Mouse (Mus musculus) forebrain, embryonic 10.5 days (tissue): Measurements from ENCODE around the gene Cyth2. TPM values are rescaled to one million over a fixed set of nuclear protein-coding genes. Genes with fewer than 3 reads are reported as not detected.
A peak's percentile ranks its signal among the peaks of the same experiment; 100 is the strongest.

Experiments
- DNase-seq: peaks from one replicate; pipeline ENCODE4 v3.0.0-alpha.2; 2017; ENCODE audit warnings: low spot score; ENCODE audit errors: extremely low spot score
- H3K27ac ChIP-seq: fragments of 300-500 bp; sonication (generic); 2 replicates; pipeline ENCODE4 v1.5.1; 2016; ENCODE audit warnings: mild to moderate bottlenecking
- H3K27me3 ChIP-seq: fragments of 300-500 bp; sonication (generic); 2 replicates; pipeline ENCODE4 v1.6.1; 2016; ENCODE audit warnings: mild to moderate bottlenecking; ENCODE audit not compliant: poor library complexity, severe bottlenecking
- H3K36me3 ChIP-seq: fragments of 300-500 bp; sonication (generic); replicated peaks from 2 replicates; pipeline ENCODE4 v1.6.1; 2016; ENCODE audit warnings: mild to moderate bottlenecking, moderate library complexity
- H3K4me1 ChIP-seq: fragments of 300-500 bp; sonication (generic); 2 replicates; pipeline ENCODE4 v1.6.1; 2016
- H3K4me3 ChIP-seq: fragments of 300-500 bp; sonication (generic); 2 replicates; pipeline ENCODE4 v1.5.1; 2016; ENCODE audit warnings: mild to moderate bottlenecking, moderate library complexity
- H3K9me3 ChIP-seq: fragments of 300-500 bp; sonication (generic); 2 replicates; pipeline ENCODE4 v1.6.1; 2016; ENCODE audit warnings: mild to moderate bottlenecking, moderate library complexity
- WGBS: fragments of 180-500 bp; shearing (Covaris S2); methylation state at CpG from one replicate; pipeline ENCODE4 v1.1.7; 2016; 5-methylcytosine and 5-hydroxymethylcytosine counted together
- polyA plus RNA-seq: library from polyadenylated mRNA; unstranded; fragments of >200 nt; fragmentation: Nextera tagmentation; extraction: Ambion mirVana; gene quantifications from 2 replicates; pipeline ENCODE4 v1.2.1, GENCODE M21; 2016

The Cyth2 gene
- polyA plus RNA-seq, 1 experiment from 2014 or later: 132 TPM

DNA sequence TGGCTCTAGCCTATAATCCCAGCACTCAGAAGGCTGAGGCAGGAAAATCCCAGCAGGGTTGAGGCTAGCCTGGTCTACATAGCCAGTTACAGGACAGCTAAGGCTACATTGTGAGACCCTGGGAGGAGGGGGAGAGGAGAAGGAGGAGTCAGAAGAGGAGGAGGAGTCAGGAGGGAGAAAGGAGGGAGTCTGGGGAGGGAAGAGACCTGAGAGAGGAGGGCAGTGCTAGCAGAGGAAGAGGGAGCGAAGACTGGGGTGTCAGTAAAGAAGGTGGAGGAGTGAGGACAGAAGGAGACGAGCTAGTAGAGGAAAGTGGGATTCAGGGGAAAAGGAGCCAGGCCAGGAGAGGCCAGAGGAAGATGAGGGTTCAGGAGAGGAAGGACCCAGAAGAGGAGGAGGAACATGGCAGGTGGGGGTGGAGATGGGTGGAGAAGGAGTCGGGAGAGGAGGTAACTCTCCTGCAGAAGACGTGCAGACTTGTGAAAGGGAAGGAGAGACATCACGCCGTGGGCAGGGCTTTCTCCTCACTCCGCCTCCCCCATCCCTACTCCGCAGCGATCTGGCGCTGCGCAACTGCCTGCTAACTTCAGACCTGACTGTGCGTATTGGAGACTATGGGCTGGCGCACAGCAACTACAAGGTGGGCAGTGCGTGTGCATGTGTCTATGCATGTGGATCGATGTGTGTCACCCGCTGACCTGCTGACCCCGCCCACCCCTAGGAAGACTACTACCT, 22.5 kb downstream of the Cyth2 start:
- peaks cover 55% of the 10 kb centered on the region for H3K27me3 ChIP-seq
- 79% methylated on average over 17 of the region's 17 CpGs for WGBS
- H3K9me3 ChIP-seq: peaks cover 5% of the 10 kb centered on the region; the same call in 1 of the 2 replicates
- no peak for DNase-seq
- H3K36me3 ChIP-seq: peaks cover 97% of the 10 kb centered on the region
- no peak overlapping the region for H3K27ac ChIP-seq
- H3K4me1 ChIP-seq: peaks cover 16% of the 10 kb centered on the region
- H3K4me3 ChIP-seq: no peak overlapping the region

DNA sequence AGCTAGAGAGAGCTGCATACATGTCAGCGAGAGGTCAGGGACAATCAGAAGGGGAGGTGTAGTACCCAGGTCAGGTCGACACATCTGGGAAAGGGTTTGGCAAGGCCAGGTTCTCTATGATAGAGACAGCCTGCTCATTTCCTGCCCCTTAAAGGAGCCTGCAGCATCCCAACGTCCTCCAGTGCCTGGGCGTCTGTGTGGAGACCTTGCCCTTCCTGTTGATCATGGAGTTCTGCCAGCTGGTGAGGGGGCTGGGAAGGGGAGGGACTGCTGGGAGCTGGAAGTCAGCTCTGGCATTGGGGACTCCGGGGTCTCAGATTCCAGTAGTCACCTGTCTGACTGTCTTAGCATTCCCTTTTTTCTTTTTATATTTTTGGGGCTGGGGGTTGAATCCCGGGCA, 23.7 kb downstream of the Cyth2 start:
- H3K36me3 ChIP-seq: peaks cover 86% of the 10 kb centered on the region
- DNase-seq: no peak
- peaks cover 52% of the 10 kb centered on the region for H3K27me3 ChIP-seq
- H3K27ac ChIP-seq: no peak overlapping the region
- H3K4me1 ChIP-seq: peaks cover 25% of the 10 kb centered on the region
- no peak overlapping the region for H3K4me3 ChIP-seq
- peaks cover 5% of the 10 kb centered on the region; the same call in 1 of the 2 replicates for H3K9me3 ChIP-seq
- WGBS: 86% methylated on average over 6 of the region's 6 CpGs

DNA sequence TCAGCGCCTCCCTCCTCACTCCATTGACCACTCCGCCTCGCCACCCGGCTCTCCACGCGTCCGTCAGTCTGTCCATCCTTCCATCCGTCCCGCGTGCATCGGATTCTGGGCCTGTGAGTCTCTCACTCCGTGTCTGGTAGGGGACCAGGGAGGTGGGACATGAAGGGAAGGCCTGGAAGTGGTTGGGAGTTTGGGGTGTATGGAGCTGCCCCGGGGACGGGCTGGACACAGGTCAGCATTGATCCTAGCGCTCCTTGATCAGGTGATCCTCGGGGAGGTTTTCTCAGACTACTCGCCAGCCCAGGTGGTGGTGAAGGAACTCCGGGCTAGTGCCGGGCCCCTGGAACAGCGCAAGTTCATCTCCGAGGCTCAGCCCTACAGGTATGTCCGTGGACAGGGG, 26.7 kb downstream of the Cyth2 start:
- WGBS: 89% methylated on average over 22 of the region's 22 CpGs
- peak overlapping the region; percentile 94; the same call in 1 of the 2 replicates for H3K27ac ChIP-seq

DNA sequence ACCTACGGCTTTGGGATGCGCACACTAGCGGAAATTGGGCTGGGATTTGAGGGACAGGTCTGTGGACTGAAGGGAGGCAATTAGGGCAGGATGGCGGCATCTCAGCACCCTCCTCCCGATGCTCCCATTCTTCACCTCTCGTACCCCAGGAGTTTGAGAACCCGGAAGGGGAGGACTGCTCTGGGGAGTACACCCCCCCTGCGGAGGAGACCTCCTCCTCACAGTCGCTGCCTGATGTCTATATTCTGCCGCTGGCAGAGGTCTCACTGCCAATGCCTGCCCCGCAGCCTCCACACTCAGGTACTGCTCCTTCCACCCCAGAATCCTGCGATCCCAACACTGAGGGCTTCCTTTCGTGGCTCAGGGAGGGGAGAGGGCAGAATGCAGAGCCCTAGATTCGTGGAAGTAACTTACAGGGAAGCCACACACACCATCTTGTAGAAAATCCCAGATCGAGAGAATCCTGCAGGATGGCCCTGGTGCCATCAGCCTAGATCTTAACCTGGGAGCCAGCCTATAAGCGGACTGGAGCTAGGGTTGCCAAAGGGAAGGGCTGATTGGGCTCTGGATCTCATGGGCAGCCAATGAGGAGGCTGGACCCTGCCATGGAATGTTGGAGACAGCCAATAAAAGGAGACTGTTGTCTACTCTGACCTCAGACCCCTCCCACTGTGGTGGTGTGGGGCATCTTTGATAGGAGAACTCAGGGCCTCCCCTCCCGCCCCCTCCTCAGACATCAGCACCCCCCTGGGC, 27.5 kb downstream of the Cyth2 start:
- Histone ChIP-seq H3K9me3 (peaks cover 5% of the 10 kb centered on the region; the same call in 1 of the 2 replicates), H3K27me3 (peaks cover 44% of the 10 kb centered on the region), H3K4me1 (peaks cover 48% of the 10 kb centered on the region), H3K4me3 (peak overlapping the region; percentile 95), H3K36me3 (peaks cover 47% of the 10 kb centered on the region), H3K27ac (peak overlapping the region; percentile 94)
- WGBS: 7% methylated on average over 17 of the region's 17 CpGs
- DNase-seq: peak; percentile 58

More for the DNA sequence above, 26.7 kb downstream of the Cyth2 start:
- Histone ChIP-seq H3K4me3 (peak overlapping the region; percentile 95), H3K36me3 (peaks cover 55% of the 10 kb centered on the region), H3K4me1 (peaks cover 48% of the 10 kb centered on the region), H3K27me3 (peaks cover 44% of the 10 kb centered on the region), H3K9me3 (peaks cover 5% of the 10 kb centered on the region; the same call in 1 of the 2 replicates)
- no peak for DNase-seq

DNA sequence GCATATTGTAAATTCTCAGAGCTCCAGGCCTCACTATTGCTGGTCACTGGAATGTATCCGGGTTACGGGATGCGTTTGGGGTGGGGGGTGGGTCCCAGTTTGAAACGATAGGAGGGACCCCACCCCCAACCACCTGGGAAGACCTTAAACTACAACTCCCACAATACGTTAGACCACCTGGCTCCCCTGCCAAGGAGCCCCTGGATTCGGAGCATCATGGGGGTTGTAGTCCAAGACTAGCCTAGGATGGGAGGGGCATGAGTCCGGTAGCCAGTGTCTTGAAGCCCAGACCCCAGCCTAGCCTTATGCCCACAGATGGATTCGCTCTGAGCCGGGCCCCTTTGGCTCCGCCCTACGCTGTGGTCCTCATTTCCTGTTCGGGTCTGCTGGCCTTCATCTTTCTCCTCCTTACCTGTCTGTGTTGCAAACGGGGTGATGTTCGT, 28.2 kb downstream of the Cyth2 start:
- peak; percentile 77 for DNase-seq
- Histone ChIP-seq H3K4me3 (peak overlapping the region; percentile 95), H3K9me3 (peaks cover 5% of the 10 kb centered on the region; the same call in 1 of the 2 replicates), H3K27me3 (peaks cover 45% of the 10 kb centered on the region), H3K36me3 (peaks cover 40% of the 10 kb centered on the region), H3K27ac (peak overlapping the region; percentile 94), H3K4me1 (peaks cover 48% of the 10 kb centered on the region)
- under 1% methylated on average over 14 of the region's 14 CpGs for WGBS

DNA sequence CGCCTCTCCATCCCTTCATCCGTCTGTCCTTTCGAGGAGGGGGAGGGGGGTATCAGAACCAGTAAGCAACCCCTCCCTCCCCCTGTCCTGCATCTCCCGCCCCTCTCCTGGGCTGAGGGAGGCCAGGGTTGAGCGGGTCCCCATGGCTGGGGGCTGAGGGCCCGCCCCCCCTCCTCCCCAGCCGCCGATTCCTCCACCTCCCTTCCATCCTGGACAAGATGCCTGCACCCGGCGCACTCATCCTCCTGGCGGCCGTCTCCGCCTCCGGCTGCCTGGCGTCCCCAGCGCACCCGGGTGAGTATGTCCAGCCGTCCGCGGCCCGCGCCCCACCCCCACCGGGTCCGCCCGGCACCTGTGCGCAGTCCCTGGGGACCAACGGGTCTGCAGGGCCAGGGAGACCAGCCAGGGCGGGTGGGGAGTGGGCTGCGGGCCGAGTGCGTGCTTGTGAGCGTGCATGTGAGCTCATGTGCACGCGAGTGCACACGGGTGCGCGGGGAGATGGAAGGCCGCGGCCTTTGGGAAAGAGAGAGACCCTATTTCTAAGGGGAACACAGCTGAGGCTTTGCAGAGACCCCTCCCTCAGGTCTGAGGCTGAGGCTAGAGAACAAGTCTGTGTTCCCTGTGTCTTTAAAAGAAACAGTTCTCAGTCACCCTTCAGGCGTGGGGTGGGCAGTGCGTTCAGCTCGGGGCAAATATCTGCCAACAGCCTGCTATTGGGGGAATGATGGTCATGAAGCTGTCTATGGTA, 28.8 kb downstream of the Cyth2 start:
- Histone ChIP-seq H3K9me3 (peaks cover 5% of the 10 kb centered on the region; the same call in 1 of the 2 replicates), H3K27me3 (peaks cover 51% of the 10 kb centered on the region), H3K4me1 (peaks cover 48% of the 10 kb centered on the region), H3K36me3 (peaks cover 34% of the 10 kb centered on the region), H3K27ac (peak overlapping the region; percentile 94), H3K4me3 (peak overlapping the region; percentile 95)
- DNase-seq: no peak
- 1% methylated on average over 40 of the region's 42 CpGs for WGBS

DNA sequence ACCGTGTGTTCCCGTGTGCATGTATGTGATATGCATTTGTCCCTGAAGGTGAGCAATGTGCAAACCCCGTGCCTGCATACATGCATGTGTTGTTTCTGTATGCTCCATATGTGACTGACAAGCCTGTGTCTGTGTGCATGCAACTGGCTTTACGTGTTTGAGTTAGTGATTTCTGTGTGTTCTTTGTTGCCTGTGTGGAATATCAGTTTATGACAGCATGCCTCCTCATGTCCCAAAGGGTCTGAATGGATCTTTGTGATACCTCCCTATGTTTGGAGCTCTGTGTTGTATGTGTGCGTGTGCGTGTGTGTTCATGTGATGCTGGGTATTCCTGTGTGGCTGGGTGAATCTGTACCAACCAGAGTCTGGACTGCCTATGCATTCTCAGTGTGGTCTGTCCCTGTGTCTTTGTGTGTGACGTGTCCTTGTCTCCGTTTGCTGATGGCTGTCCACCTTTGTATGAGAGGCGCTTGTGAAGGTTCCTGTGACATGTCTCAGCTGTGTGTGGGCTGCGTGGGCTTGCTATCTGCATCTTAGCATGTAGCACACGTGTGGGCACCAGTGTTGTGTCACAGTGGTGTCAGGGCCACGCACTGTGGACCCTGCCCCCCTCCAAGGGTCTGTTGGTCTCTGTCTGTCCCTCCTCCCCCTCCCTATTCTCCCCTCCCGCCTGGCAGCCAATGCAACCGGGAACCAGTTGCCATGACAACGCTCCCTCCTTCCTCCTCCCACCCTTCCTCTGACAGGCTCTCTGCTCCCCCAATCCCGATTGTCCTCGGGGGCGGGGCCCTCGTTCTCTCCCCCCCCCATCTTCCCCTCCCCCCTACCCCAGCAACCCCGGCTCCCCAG, 29.6 kb downstream of the Cyth2 start, which contains the start of gene Sult2b1:
Gene Sult2b1 (minus strand): TSS at position 146 of the 849 bp plus-strand sequence.
- DNase-seq: peak; percentile 92
- peaks cover under 1% of the 10 kb centered on the region; the same call in 1 of the 2 replicates for H3K9me3 ChIP-seq
- 22% methylated on average over 20 of the region's 20 CpGs for WGBS
- H3K36me3 ChIP-seq: peaks cover 26% of the 10 kb centered on the region
- H3K4me1 ChIP-seq: peaks cover 49% of the 10 kb centered on the region
- H3K27ac ChIP-seq: peak within 1 kb of the TSS; percentile 94
- H3K4me3 ChIP-seq: peak within 1 kb of the TSS; percentile 95
- peaks cover 55% of the 10 kb centered on the region for H3K27me3 ChIP-seq

DNA sequence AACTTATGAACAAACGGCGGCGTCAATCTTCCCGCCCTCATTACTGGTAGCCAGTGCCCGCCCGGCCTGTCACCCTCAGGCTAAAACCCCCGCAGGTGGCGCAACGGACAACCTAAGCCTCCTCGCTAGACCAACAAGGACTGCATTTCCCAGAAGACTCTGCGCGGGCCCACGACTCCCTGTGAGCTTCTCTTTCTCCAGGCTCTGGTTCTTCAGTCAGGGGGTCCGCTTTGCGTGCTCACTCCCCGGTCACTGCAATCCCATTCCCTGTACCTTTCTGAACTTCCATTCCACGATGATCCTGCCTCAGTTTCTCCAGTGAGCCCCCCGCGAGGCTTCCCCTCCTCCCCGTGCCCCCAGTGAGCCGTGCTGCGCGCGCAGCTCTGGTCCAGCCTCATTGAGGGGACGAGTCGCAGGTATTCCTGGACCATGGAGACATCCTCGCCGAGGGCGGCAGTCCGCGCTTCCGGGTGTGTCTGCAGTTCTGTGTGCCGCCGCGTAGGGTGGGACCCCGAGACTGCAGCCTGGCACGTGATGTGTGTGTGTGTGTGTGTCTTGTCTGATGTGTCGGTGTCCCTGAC, 30.8 kb downstream of the Cyth2 start, which contains the start of gene Lmtk3:
Gene Lmtk3 (plus strand): TSS at position 228 of the 581 bp plus-strand sequence.
- H3K4me3 ChIP-seq: peak within 1 kb of the TSS; percentile 95
- peaks cover 66% of the 10 kb centered on the region for H3K27me3 ChIP-seq
- DNase-seq: peak; percentile 81
- peak within 1 kb of the TSS; percentile 94 for H3K27ac ChIP-seq
- no peaks in the 10 kb centered on the region; the same call in 1 of the 2 replicates for H3K9me3 ChIP-seq
- H3K4me1 ChIP-seq: peaks cover 61% of the 10 kb centered on the region
- peaks cover 15% of the 10 kb centered on the region for H3K36me3 ChIP-seq
- WGBS: under 1% methylated on average over 38 of the region's 38 CpGs

DNA sequence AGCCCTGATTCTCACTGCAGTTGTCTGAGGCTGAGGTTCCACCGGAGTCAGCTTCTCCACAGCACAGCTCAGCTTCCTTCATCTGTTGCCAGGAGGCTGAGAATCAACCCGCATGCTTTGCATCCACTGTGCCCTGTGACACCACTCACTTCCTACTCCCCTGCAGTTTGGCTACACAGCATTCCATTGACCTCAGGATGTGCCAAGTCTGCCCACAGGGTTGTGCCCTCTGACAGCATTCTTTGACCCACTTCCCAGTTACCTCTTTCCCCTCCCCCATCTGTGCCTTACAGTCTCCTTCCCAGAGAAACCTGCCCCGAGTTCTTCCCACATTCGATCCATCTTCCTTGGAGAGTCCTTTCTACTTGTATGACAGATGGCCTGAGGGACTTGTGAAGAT, 32.1 kb downstream of the Cyth2 start:
- peaks cover 68% of the 10 kb centered on the region for H3K27me3 ChIP-seq
- 79% methylated on average over 4 of the region's 4 CpGs for WGBS
- H3K9me3 ChIP-seq: no peaks in the 10 kb centered on the region; the same call in 1 of the 2 replicates
- H3K4me1 ChIP-seq: peaks cover 55% of the 10 kb centered on the region
- DNase-seq: no peak
- no peak overlapping the region for H3K4me3 ChIP-seq
- H3K36me3 ChIP-seq: peaks cover 1% of the 10 kb centered on the region
- H3K27ac ChIP-seq: no peak overlapping the region

DNA sequence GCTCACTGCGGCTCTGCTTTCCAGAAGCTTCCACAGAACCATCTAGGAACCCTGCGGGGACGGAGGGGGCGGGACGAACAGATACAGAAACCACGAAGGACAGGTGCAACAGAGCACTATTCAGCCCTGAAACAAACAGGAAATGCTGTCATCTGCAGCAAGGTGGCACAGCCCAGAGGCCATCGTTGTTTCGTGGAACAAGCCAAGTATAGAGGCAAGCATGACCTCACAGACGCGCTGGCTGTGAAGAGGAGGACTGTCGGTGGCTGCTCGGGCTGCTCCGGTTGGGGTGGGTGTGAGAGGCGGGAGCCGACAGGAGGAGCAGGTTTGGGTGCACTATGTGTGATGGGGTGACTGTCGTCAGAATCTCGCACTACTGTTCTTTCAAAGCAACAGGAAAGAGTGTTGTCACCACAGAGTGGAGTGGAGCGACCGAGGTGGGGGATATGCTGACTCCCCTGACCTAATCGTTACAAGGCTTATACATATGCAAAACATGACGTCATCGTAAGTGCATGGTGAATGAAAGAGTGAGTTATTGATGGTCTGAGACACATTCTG, 35.2 kb downstream of the Cyth2 start:
- Histone ChIP-seq H3K9me3 (no peaks in the 10 kb centered on the region), H3K36me3 (no peaks in the 10 kb centered on the region), H3K4me1 (peaks cover 24% of the 10 kb centered on the region), H3K27ac (no peak overlapping the region), H3K4me3 (peak overlapping the region; percentile 26), H3K27me3 (peaks cover 40% of the 10 kb centered on the region)
- WGBS: 30% methylated on average over 22 of the region's 22 CpGs
- no peak for DNase-seq

DNA sequence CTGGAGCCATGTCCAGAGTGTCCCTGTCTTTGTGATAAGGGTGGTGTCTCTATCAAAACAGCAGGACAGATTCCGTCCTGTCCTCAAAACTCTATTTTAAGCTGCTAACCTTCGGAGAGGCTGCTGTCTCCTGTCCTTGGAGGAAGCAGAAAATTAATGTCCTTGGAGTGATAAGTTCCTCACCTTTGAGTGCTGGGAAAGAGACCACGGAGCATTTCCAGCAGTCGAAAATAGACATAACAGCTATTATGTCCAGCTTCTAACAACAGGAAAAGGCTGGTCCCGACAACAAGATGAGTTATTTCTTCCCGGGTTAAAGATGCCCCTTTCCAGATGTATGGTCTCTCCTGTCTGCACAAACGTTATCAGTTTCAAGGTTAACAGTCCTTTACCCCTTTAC, 39.1 kb downstream of the Cyth2 start:
- Histone ChIP-seq H3K27me3 (peaks cover 16% of the 10 kb centered on the region), H3K27ac (no peak overlapping the region), H3K4me1 (peaks cover 12% of the 10 kb centered on the region), H3K36me3 (no peaks in the 10 kb centered on the region), H3K4me3 (no peak overlapping the region), H3K9me3 (no peaks in the 10 kb centered on the region)
- WGBS: 79% methylated on average over 7 of the region's 7 CpGs
- DNase-seq: no peak
